Mouse (Mus musculus): Measurements from ENCODE around the gene Lypd8. TPM values are rescaled to one million over a fixed set of nuclear protein-coding genes. Genes with fewer than 3 reads are reported as not detected.

The Lypd8 gene
- total RNA-seq (2014; rRNA removed) (not detected in 2 replicates), polyA plus RNA-seq (2015; fragmentation: Nextera tagmentation; extraction: Ambion mirVana) (0.13 TPM in 1 of 2 replicates, not detected in the other)

GRCm38 (mm10) chr11:58378763-58379278, at the start of gene Lypd8:
Gene Lypd8, plus strand, starts transcription at chr11:58379043.
- 87% methylated on average over 3 of the region's 3 CpGs for WGBS
- TF ChIP-seq CTCF (IDR thresholded peaks at IDR 0.05; ENCODE audit: low read depth), result no peak
- no peak for ATAC-seq

GRCm38 (mm10) chr11:58329906-58330275, 49.0 kb upstream of the Lypd8 start:
- H3K9ac ChIP-seq, result peak overlapping the region; percentile 73
- H3K4me2 ChIP-seq (ENCODE audit: low read depth), result peak overlapping the region; percentile 87
- H3K27me3 ChIP-seq (ENCODE audit: insufficient read depth, low read length), result no peaks in the 10 kb centered on the region
- peak overlapping the region; percentile 78 for H3K27ac ChIP-seq (ENCODE audit: low read depth, low read length)
- peaks cover 26% of the 10 kb centered on the region for H3K4me1 ChIP-seq (ENCODE audit: insufficient read depth)
- peaks cover 10% of the 10 kb centered on the region; the same call in 1 of the 2 replicates for H3K36me3 ChIP-seq (ENCODE audit: insufficient read depth)
- DNase-seq (no peak), ATAC-seq (peak; percentile 25)
- 0 out of 2 replicates have a peak, but pooled peaks have one; percentile 6 for TF ChIP-seq CTCF (IDR thresholded peaks at IDR 0.05; ENCODE audit: low read depth)
- 2% methylated on average over 21 of the region's 21 CpGs for WGBS
- H3K9me3 ChIP-seq (ENCODE audit: low read length), result no peaks in the 10 kb centered on the region
- H3K4me3 ChIP-seq (ENCODE audit: low read depth, low read length), result peak overlapping the region; percentile 73

More at GRCm38 (mm10) chr11:58378763-58379278, at the start of gene Lypd8:
- H3K36me3 ChIP-seq (ENCODE audit: insufficient read depth), result no peaks in the 10 kb centered on the region
- no peaks in the 10 kb centered on the region for H3K4me1 ChIP-seq (ENCODE audit: insufficient read depth)
- H3K9ac ChIP-seq, result no peak within 1 kb of the TSS
- no peak for DNase-seq
- H3K27me3 ChIP-seq (ENCODE audit: insufficient read depth, low read length), result no peaks in the 10 kb centered on the region
- no peak within 1 kb of the TSS for H3K27ac ChIP-seq (ENCODE audit: low read depth, low read length)
- H3K9me3 ChIP-seq (ENCODE audit: low read length), result no peaks in the 10 kb centered on the region
- H3K4me2 ChIP-seq (ENCODE audit: low read depth), result no peak within 1 kb of the TSS
- no peak within 1 kb of the TSS for H3K4me3 ChIP-seq (ENCODE audit: low read depth, low read length)

- Histone ChIP-seq H3K4me1 (ENCODE audit: insufficient read depth) (peaks cover 26% of the 10 kb centered on the region), H3K4me3 (ENCODE audit: low read depth, low read length) (peak within 1 kb of the TSS; percentile 73), H3K27me3 (ENCODE audit: insufficient read depth, low read length) (no peaks in the 10 kb centered on the region), H3K4me2 (ENCODE audit: low read depth) (peak within 1 kb of the TSS; percentile 87), H3K27ac (ENCODE audit: low read depth, low read length) (peak within 1 kb of the TSS; percentile 78), H3K9me3 (ENCODE audit: low read length) (no peaks in the 10 kb centered on the region), H3K36me3 (ENCODE audit: insufficient read depth) (peaks cover 12% of the 10 kb centered on the region; the same call in 1 of the 2 replicates), H3K9ac (peak within 1 kb of the TSS; percentile 73)
- peak; percentile 98 for DNase-seq
- TF ChIP-seq CTCF (IDR thresholded peaks at IDR 0.05; ENCODE audit: low read depth), result 0 out of 2 replicates have a peak, but pooled peaks have one; percentile 18
- ATAC-seq, result peak; percentile 97
- under 1% methylated on average over 52 of the region's 52 CpGs for WGBS
Measured at GRCm38 (mm10) chr11:58330276-58331148, 48.3 kb upstream of the Lypd8 start, which contains the start of the genes Zfp672 and Sh3bp5l. Gene Zfp672, minus strand, starts transcription at chr11:58330339. Gene Sh3bp5l, plus strand, starts transcription at chr11:58330724.

GRCm38 (mm10) chr11:58331149-58331495, 47.7 kb upstream of the Lypd8 start:
- Histone ChIP-seq H3K9me3 (ENCODE audit: low read length) (no peaks in the 10 kb centered on the region), H3K36me3 (ENCODE audit: insufficient read depth) (peaks cover 12% of the 10 kb centered on the region; the same call in 1 of the 2 replicates), H3K27ac (ENCODE audit: low read depth, low read length) (0 out of 2 replicates have a peak overlapping the region, but pooled peaks have one; percentile 69), H3K4me1 (ENCODE audit: insufficient read depth) (peaks cover 26% of the 10 kb centered on the region), H3K4me3 (ENCODE audit: low read depth, low read length) (peak overlapping the region; percentile 73), H3K4me2 (ENCODE audit: low read depth) (peak overlapping the region; percentile 87), H3K9ac (peak overlapping the region; percentile 73), H3K27me3 (ENCODE audit: insufficient read depth, low read length) (no peaks in the 10 kb centered on the region)
- DNase-seq (no peak), ATAC-seq (no peak)
- 21% methylated on average over 10 of the region's 10 CpGs for WGBS
- TF ChIP-seq CTCF (IDR thresholded peaks at IDR 0.05; ENCODE audit: low read depth), result no peak

GRCm38 (mm10) chr11:58331546-58331945, 47.3 kb upstream of the Lypd8 start:
- Histone ChIP-seq H3K36me3 (ENCODE audit: insufficient read depth) (peaks cover 15% of the 10 kb centered on the region), H3K9ac (peak overlapping the region; percentile 73), H3K4me3 (ENCODE audit: low read depth, low read length) (peak overlapping the region; percentile 73), H3K9me3 (ENCODE audit: low read length) (no peaks in the 10 kb centered on the region), H3K27me3 (ENCODE audit: insufficient read depth, low read length) (no peaks in the 10 kb centered on the region), H3K27ac (ENCODE audit: low read depth, low read length) (no peak overlapping the region), H3K4me2 (ENCODE audit: low read depth) (peak overlapping the region; percentile 87), H3K4me1 (ENCODE audit: insufficient read depth) (peaks cover 26% of the 10 kb centered on the region)
- no peak for DNase-seq
- no peak for ATAC-seq
- 90% methylated on average over 6 of the region's 6 CpGs for whole genome bisulfite sequencing
- no peak for TF ChIP-seq CTCF (IDR thresholded peaks at IDR 0.05; ENCODE audit: low read depth)

- Histone ChIP-seq H3K9me3 (ENCODE audit: low read length) (no peaks in the 10 kb centered on the region), H3K4me2 (ENCODE audit: low read depth) (no peak overlapping the region), H3K27me3 (ENCODE audit: insufficient read depth, low read length) (no peaks in the 10 kb centered on the region), H3K4me3 (ENCODE audit: low read depth, low read length) (no peak overlapping the region), H3K4me1 (ENCODE audit: insufficient read depth) (peaks cover 18% of the 10 kb centered on the region), H3K27ac (ENCODE audit: low read depth, low read length) (no peak overlapping the region), H3K9ac (no peak overlapping the region), H3K36me3 (ENCODE audit: insufficient read depth) (peaks cover 37% of the 10 kb centered on the region)
- DNase-seq (no peak), ATAC-seq (no peak)
- 79% methylated on average over 3 of the region's 3 CpGs for WGBS
- TF ChIP-seq CTCF (IDR thresholded peaks at IDR 0.05; ENCODE audit: low read depth), result no peak
Measured at GRCm38 (mm10) chr11:58334746-58335145, 44.1 kb upstream of the Lypd8 start.

- no peak for ATAC-seq
- Histone ChIP-seq H3K9ac (no peak overlapping the region), H3K9me3 (ENCODE audit: low read length) (no peaks in the 10 kb centered on the region), H3K4me1 (ENCODE audit: insufficient read depth) (no peaks in the 10 kb centered on the region), H3K27me3 (ENCODE audit: insufficient read depth, low read length) (no peaks in the 10 kb centered on the region), H3K4me3 (ENCODE audit: low read depth, low read length) (no peak overlapping the region), H3K4me2 (ENCODE audit: low read depth) (no peak overlapping the region), H3K27ac (ENCODE audit: low read depth, low read length) (no peak overlapping the region), H3K36me3 (ENCODE audit: insufficient read depth) (peaks cover 52% of the 10 kb centered on the region)
- 98% methylated on average over 4 of the region's 4 CpGs for WGBS
- TF ChIP-seq CTCF (IDR thresholded peaks at IDR 0.05; ENCODE audit: low read depth), result no peak
- no peak for DNase-seq
Measured at GRCm38 (mm10) chr11:58346745-58347144, 32.1 kb upstream of the Lypd8 start.

All from forebrain, postnatal 0 days (tissue).